Mouse (Mus musculus) kidney, embryonic 16.5 days (tissue): ENCODE results near the gene St3gal5. TPM values are rescaled to one million over a fixed set of nuclear protein-coding genes. Genes with fewer than 3 reads are reported as not detected.

Source experiments
- polyA plus RNA-seq: library from polyadenylated mRNA; unstranded; fragments of >200 nt; fragmentation: Nextera tagmentation; extraction: Ambion mirVana; gene quantifications from 2 replicates; pipeline ENCODE4 v1.2.1, GENCODE M21; 2015

St3gal5 gene
- polyA plus RNA-seq, 1 experiment from 2014 or later = 32.5 TPM

Other genes starting within 250 kb of the St3gal5 start
- gene Ptcd3, start 188.8 kb upstream of the St3gal5 start, polyA plus RNA-seq = 107 and 109 TPM in 2 replicates
- gene Polr1a, start 188.5 kb upstream of the St3gal5 start, polyA plus RNA-seq = 35.6 and 38.3 TPM in 2 replicates
- gene Atoh8, start 138.0 kb downstream of the St3gal5 start, polyA plus RNA-seq = 24.2 and 25.3 TPM in 2 replicates
- gene Sftpb, start 207.0 kb downstream of the St3gal5 start, polyA plus RNA-seq = 5.4 TPM in 1 of 2 replicates, not detected in the other
- 43.5 and 47.5 TPM in 2 replicates for gene Usp39, start 247.6 kb downstream of the St3gal5 start, polyA plus RNA-seq
- gene 0610030E20Rik, start 249.7 kb downstream of the St3gal5 start, polyA plus RNA-seq = 28.3 and 31.0 TPM in 2 replicates